ENCODE assay signal across 12 mouse cellular contexts in genomic region chr1:93216839-93217497, GRCm38 (mm10). TPM values are rescaled to one million over a fixed set of nuclear protein-coding genes. Genes with fewer than 3 reads are reported as not detected.
DNase-seq lines count a peak whose midpoint lies in the region; ATAC-seq and TF ChIP-seq lines count a peak whose summit lies in the region.
"Had no signal": no experiment of that assay in that cellular context is flagged by ENCODE, and none has a peak within 500 bp of the region (broad histone marks: within the 10 kb centered on the region; RNA-seq: fewer than 3 reads in every experiment).

No protein-coding gene starts in this region.

- H3K4me3 ChIP-seq in hindbrain, embryonic 10.5 days, result no peak overlapping the region
- H3K4me3 ChIP-seq in hindbrain, embryonic 16.5 days (ENCODE audit: low read length), result no peak overlapping the region
- peak overlapping the region; percentile 52 for H3K4me3 ChIP-seq in E14TG2a.4 (replicated peaks; ENCODE audit: low read length)

- no peak for DNase-seq in hindbrain, embryonic 10.5 days (ENCODE audit: low spot score)
- DNase-seq in brain, adult 2 months (ENCODE audit: low read depth, low spot score), result peak; percentile 62
- peak; percentile 72 to 80 for DNase-seq in kidney, postnatal 25 days
- DNase-seq in T-cell, adult 2 months (ENCODE audit: low spot score), result no peak
- DNase-seq: cerebellum, adult 11-12 months; thymus, adult 2 months had no signal

- WGBS in hindbrain, embryonic 10.5 days, result 64% methylated on average over 9 of the region's 9 CpGs
- WGBS in hindbrain, embryonic 16.5 days, result 66% methylated on average over 9 of the region's 9 CpGs

- H3K27me3 ChIP-seq in hindbrain, embryonic 10.5 days (ENCODE audit: insufficient read depth, poor library complexity, severe bottlenecking), result no peaks in the 10 kb centered on the region; the same call in 1 of the 2 replicates
- no peaks in the 10 kb centered on the region for H3K27me3 ChIP-seq in hindbrain, embryonic 16.5 days (replicated peaks; ENCODE audit: control insufficient read depth, insufficient read depth, low read length)
- peaks cover 3% of the 10 kb centered on the region; the same call in 1 of the 2 replicates for H3K27me3 ChIP-seq in E14TG2a.4 (ENCODE audit: insufficient read depth, low read length)

- no peak overlapping the region for H3K9ac ChIP-seq in hindbrain, embryonic 16.5 days (ENCODE audit: low read depth, low read length)

- ATAC-seq in hindbrain, embryonic 16.5 days, result no peak
- no peak for ATAC-seq in megakaryocyte-erythroid progenitor cell, adult 5-6 weeks (replicated peaks; ENCODE audit: low FRiP score, low TSS enrichment, poor library complexity, severe bottlenecking)
- ATAC-seq: inflammation-experienced regulatory T-cells, adult 6 months had no signal

- no peaks in the 10 kb centered on the region for H3K36me3 ChIP-seq in hindbrain, embryonic 10.5 days
- H3K36me3 ChIP-seq in hindbrain, embryonic 16.5 days (ENCODE audit: control insufficient read depth, insufficient read depth, low read length), result no peaks in the 10 kb centered on the region
- peaks cover 12% of the 10 kb centered on the region; the same call in 1 of the 2 replicates for H3K36me3 ChIP-seq in E14TG2a.4 (ENCODE audit: insufficient read depth, low read length)

- peaks cover 66% of the 10 kb centered on the region for H3K4me1 ChIP-seq in hindbrain, embryonic 10.5 days (replicated peaks)
- no peaks in the 10 kb centered on the region; the same call in 1 of the 2 replicates for H3K4me1 ChIP-seq in hindbrain, embryonic 16.5 days (ENCODE audit: control insufficient read depth, insufficient read depth, low read depth, low read length)
- peaks cover 66% of the 10 kb centered on the region for H3K4me1 ChIP-seq in E14TG2a.4 (replicated peaks; ENCODE audit: low read depth, low read length)

- no peak for TF ChIP-seq CTCF in E14TG2a.4 (conservative IDR thresholded peaks at IDR 0.05; ENCODE audit: low read length)

- no peaks in the 10 kb centered on the region for H3K9me3 ChIP-seq in hindbrain, embryonic 10.5 days
- H3K9me3 ChIP-seq in hindbrain, embryonic 16.5 days (ENCODE audit: control insufficient read depth, low read length), result no peaks in the 10 kb centered on the region
- H3K9me3 ChIP-seq in E14TG2a.4 (ENCODE audit: low read length), result no peaks in the 10 kb centered on the region

- H3K27ac ChIP-seq in hindbrain, embryonic 10.5 days, result peak overlapping the region; percentile 67
- no peak overlapping the region for H3K27ac ChIP-seq in hindbrain, embryonic 16.5 days (ENCODE audit: low read depth, low read length)

- H3K4me2 ChIP-seq in hindbrain, embryonic 16.5 days (ENCODE audit: low read length), result no peak overlapping the region

RNA-seq across cellular contexts. Expression of gene Sned1, which starts 18.7 kb away (rescaled TPM):
- 3.4 and 3.5 TPM in 2 replicates for polyA plus RNA-seq in hindbrain, embryonic 10.5 days (2016; fragmentation: Nextera tagmentation; extraction: Ambion mirVana)
- 12.1 and 12.7 TPM in 2 replicates for polyA plus RNA-seq in hindbrain, embryonic 16.5 days (2015; fragmentation: Nextera tagmentation; extraction: Ambion mirVana)
- total RNA-seq in megakaryocyte-erythroid progenitor cell, adult 5-6 weeks (2014; fragmentation: Nextera tagmentation), result 0.27 TPM in 1 of 2 replicates, not detected in the other
- not detected in 2 replicates for total RNA-seq in megakaryocyte-erythroid progenitor cell, adult 5-6 weeks (2017)

RNA-seq across cellular contexts. Expression of gene Crocc2, which starts 48.4 kb away (rescaled TPM):
- 0.07 and 0.30 TPM in 2 replicates for polyA plus RNA-seq in hindbrain, embryonic 10.5 days (2016; fragmentation: Nextera tagmentation; extraction: Ambion mirVana)
- 0.43 and 0.51 TPM in 2 replicates for polyA plus RNA-seq in hindbrain, embryonic 16.5 days (2015; fragmentation: Nextera tagmentation; extraction: Ambion mirVana)
- not detected in 2 replicates for total RNA-seq in megakaryocyte-erythroid progenitor cell, adult 5-6 weeks (2014; fragmentation: Nextera tagmentation)
- not detected in 2 replicates for total RNA-seq in megakaryocyte-erythroid progenitor cell, adult 5-6 weeks (2017)
- total RNA-seq: megakaryocyte, adult 5-6 weeks had no signal
- polyA plus RNA-seq: inflammation-experienced regulatory T-cells, adult 6 months had no signal

RNA-seq across cellular contexts. Expression of gene 2310007B03Rik, which starts 56.2 kb away (rescaled TPM):
- 0.78 and 1.1 TPM in 2 replicates for polyA plus RNA-seq in hindbrain, embryonic 10.5 days (2016; fragmentation: Nextera tagmentation; extraction: Ambion mirVana)
- polyA plus RNA-seq in hindbrain, embryonic 16.5 days (2015; fragmentation: Nextera tagmentation; extraction: Ambion mirVana), result 0.40 and 0.54 TPM in 2 replicates
- total RNA-seq in megakaryocyte-erythroid progenitor cell, adult 5-6 weeks (2014; fragmentation: Nextera tagmentation), result not detected in 2 replicates
- total RNA-seq in megakaryocyte-erythroid progenitor cell, adult 5-6 weeks (2017), result not detected in 2 replicates
- total RNA-seq: left cerebral cortex, postnatal 14 days; megakaryocyte, adult 5-6 weeks had no signal
- polyA plus RNA-seq: inflammation-experienced regulatory T-cells, adult 6 months had no signal

Comparison
In these comparisons a context has a peak if more than half of its experiments do, and no peak if none do; other contexts are left out.
1. DNase-seq: peak in brain, adult 2 months (single experiment) and kidney, postnatal 25 days (2 of 2); none in hindbrain, embryonic 10.5 days (single experiment) and T-cell, adult 2 months (single experiment).